Mouse (Mus musculus): ENCODE results near the gene Cpne1. TPM values are rescaled to one million over a fixed set of nuclear protein-coding genes. Genes with fewer than 3 reads are reported as not detected.

Gene Cpne1
- 42.7 and 49.2 TPM in 2 replicates for polyA plus RNA-seq (2012)

DNA sequence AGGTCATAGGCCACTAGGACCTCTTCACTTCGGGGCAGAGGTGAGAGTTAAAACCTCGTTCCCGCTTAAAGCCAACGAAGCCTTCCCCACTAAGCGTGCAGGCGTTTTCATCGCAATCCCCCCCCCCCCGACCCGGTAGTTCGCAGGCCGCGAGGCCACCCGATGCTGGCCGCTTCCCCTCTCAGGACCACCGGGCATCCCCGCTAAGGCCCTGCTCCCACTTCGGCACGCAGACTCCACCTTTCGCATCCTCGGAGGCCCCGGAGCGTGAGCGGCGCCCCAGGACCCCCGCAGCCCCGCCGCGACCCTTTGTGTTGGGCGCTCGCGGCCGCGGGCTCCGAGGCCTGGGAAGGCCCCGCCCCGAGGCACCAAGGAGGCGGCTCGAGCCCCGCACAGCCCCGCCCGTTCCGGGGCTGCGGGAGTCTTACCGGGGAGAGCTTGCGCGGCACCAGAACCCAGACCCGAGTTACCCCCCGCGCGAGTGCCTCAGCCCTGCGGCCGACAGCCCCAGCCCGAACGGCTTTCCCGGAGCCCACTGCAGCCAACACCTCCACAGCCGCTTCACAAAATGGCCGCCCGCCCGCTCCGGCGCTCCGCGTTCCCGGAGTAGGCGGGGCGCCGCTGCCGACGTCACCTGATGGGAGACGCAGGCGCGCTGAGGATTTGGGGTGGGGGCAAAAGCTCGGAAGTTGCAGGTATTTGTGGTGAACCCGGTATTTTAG, at the start of gene Cpne1, which contains the start of gene Rbm12:
Gene Cpne1 (minus strand): TSS at position 608 of the 722 bp plus-strand sequence.
Gene Rbm12 (minus strand): TSS at position 621 of the 722 bp plus-strand sequence.
- no peak for TF ChIP-seq GATA1 (IDR thresholded peaks at IDR 0.05; ENCODE audit: low read length)

DNA sequence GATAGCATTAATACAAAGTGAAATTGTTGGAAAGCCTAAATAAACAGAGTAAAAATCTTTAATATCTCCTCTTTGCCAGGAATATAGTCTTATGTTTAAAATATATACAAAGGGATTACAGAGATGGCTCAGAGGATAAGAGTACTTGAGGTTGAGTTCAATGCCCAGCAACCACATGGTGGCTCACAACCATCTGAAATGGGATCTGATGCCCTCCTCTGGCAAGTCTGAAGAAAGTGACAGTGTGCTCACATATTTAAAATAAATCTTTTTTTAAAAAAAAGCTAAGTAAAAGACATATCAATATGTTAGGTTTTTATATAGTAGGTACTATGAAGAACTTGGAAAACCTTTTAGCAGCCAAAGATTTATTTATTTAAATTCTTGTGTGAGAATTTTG, 39.8 kb upstream of the Cpne1 start:
- no peak for TF ChIP-seq GATA1 (IDR thresholded peaks at IDR 0.05; ENCODE audit: low read length)

DNA sequence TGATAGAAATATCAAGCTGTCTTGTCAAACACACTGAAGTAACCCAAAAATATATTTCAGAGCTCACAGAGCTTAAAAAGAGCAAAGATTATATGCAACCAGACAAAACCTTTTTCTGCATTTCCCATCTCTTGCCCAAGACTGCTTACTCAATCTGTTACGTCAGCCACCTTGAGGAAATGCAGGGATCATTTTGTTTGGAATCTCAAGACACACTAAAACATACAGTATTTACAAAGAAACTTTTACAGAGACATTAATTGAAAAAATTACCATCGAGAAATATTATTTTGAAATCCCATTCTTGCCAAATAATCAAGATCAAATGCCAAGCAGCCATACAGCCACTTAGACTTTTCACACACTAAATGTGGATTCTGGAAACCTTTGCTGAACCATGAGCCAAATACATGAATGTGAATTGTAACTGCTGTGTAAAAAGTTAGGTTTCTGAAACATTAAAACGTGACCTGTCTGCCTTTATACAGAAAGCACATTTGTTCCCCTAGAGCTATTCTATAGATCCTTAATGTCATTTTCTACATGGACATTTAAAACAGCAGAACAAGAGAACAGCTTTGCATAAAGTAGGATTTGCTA, 35.7 kb upstream of the Cpne1 start:
- TF ChIP-seq GATA1 (IDR thresholded peaks at IDR 0.05; ENCODE audit: low read length) = no peak

DNA sequence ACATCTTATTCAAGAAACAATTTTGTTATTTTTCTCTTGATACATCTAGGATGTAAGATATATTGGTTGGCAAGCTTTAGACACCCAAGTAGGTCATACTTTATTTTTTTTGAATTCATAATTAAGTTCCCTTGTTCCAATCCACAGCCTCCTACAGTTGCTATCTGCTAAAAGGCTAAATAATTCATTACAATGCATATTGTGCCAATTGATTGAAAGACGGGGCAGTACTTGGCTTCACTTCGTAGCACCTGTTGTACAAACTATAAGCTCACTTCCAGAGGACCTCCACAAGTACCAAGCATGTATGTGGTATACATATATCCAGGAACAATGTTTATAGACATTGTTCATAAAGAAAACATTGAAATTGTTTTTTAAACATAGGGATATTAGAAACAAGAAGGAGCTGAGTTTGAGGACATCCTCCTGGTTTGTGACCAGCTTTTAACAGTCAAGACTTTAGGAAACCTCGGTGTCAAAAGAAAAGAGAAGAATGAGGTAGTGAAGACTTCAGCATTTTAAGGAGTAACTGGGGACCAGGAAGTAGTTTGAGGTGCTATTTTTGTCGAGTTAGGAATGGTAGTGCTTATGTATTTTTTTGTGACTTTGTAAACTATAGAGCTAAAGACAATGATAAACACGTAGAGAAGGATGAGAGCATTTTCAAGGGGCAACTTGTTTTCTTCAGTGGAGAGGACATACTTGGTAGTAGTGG, 34.7 kb upstream of the Cpne1 start:
- TF ChIP-seq GATA1 (IDR thresholded peaks at IDR 0.05; ENCODE audit: low read length) = no peak

DNA sequence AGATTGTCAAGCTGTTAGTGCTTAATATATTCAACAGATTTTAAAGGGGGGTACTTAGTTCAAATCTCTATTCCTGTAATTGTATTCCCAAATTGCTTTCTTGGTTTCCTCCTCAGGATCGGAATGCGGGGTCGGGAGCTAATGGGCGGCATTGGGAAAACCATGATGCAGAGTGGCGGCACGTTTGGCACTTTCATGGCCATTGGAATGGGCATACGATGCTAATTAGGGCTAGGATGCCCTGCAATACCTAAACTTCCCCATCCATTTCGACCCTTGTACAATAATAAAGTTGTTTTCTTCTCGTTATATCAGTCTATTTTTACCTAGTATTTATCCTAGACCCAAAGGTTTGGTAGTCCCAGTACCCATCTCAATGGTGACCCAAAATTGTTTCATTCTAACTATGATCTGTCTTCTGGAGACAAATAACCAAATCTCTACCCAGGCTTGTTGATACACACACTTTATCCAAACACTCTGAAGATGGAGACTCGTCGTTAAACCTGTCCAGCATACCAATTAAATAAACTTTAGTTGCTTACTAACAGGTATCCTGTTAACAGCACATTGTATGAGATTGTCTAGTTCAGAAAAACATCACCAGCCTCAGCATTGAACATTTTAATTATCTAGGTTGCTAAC, 33.8 kb upstream of the Cpne1 start:
- no peak for TF ChIP-seq GATA1 (IDR thresholded peaks at IDR 0.05; ENCODE audit: low read length)

DNA sequence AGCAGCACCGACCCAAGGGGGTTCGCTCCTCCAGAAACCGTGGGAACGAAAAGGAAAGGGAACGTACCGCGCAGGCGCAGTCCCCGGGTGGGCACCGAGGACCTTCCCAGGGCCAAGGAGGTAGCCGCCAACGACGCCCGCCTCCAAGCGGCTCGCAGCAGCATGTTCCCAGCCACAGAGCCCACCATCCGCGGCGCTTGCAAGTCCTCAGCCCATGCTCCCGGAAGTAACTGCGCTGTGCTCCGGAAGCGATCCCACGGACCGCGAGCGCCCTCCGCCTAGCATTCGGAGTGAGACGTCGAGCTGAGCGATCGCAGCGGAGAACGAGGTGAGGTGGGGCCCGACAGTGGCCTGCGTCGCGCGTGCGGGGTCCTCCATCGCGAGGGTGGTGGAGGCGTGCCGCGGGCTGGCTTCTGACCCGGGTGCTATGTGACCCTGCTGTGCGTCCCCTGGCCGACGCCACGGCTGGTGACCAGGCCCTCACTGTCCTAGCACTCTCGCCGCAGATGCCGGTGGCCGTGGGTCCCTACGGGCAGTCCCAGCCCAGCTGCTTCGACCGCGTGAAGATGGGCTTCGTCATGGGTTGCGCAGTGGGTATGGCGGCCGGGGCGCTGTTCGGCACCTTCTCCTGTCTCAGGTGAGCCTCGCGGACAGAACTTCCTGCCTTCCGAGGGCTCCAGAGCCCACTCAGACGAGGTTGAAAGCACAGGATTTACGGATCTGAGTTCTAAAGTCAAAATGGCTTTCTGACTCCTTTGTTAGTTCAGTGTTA, 32.4 kb upstream of the Cpne1 start, which contains the start of the genes Romo1 and Nfs1:
Gene Romo1 (plus strand): TSS at position 87 of the 772 bp plus-strand sequence.
Gene Nfs1 (minus strand): TSS at position 234 of the 772 bp plus-strand sequence.
- no peak for TF ChIP-seq GATA1 (IDR thresholded peaks at IDR 0.05; ENCODE audit: low read length)

DNA sequence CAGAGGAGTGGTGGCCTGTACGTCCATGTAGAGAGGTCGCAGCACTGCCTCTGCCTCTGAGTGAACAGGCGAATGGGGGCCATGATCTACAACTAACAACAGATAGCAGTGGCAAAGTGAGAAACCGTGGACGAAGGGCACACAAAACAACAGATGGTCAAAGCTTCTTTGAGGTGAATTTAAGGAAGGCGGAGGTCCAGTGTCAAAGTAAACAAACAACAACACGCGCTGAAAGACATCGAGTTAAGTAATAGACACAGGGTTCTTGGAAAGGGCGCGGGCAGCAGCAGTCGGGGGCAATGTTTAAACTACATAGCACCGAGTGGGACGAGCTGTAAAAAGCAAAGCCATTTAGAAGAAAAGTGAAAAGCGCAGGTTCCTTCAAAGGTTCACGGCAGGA, 31.6 kb upstream of the Cpne1 start:
- TF ChIP-seq GATA1 (IDR thresholded peaks at IDR 0.05; ENCODE audit: low read length) = no peak

DNA sequence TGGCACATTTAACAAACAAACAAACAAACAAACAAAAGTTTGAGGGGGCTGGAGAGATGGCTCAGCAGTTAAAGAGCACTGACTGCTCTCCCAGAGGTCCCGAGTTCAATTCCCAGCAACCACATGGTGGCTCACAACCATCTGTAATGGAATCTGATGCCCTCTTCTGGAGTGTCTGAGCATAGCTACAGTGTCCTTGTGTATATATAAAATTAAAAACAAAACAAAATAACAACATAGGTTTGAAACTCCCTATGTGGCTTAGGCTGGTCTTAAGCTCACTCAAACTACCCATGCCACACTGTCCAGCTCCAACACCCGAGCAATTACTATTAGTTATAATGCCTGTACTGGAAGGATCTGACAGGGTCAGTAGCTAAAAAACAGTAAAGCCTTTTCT, 31.1 kb upstream of the Cpne1 start:
- no peak for TF ChIP-seq GATA1 (IDR thresholded peaks at IDR 0.05; ENCODE audit: low read length)

DNA sequence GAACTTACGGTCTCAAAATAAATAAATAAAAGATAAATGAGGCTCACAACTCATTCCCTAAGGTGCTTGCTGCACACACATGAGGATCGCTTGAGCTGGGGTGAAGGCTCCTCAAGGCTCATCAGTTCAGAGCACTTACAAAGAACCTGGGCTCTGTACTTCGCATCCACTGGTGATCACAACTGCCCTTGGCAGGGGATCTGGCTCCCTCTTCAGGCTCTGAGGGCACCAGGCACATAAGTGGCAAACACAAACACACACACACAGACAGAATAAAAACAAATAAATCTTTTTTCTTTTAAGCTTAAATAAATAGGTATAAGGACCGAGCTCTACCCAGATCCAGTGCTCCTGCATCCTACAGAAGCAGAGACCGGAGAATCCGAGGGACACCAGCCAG, 23.9 kb upstream of the Cpne1 start:
- TF ChIP-seq GATA1 (IDR thresholded peaks at IDR 0.05; ENCODE audit: low read length) = no peak

DNA sequence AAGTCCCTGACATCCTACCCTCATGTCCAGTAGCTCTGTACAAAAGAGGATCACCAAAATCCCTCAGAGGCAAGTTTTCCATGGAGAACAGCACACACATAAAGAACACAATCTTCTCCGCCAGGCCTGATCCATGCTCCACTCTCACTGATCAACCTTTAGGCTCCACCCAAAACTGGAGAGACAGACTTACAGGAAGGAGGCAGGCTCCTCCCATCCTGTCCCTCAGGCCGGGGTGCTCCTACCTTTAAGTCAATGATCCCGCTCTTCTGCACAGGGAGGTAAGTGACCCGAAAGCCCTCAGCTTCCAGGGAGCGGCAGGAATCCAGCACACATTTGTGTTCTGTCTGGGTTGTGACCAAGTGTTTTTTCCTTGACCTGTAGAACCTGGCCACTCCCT, 22.4 kb upstream of the Cpne1 start:
- no peak for TF ChIP-seq GATA1 (IDR thresholded peaks at IDR 0.05; ENCODE audit: low read length)

DNA sequence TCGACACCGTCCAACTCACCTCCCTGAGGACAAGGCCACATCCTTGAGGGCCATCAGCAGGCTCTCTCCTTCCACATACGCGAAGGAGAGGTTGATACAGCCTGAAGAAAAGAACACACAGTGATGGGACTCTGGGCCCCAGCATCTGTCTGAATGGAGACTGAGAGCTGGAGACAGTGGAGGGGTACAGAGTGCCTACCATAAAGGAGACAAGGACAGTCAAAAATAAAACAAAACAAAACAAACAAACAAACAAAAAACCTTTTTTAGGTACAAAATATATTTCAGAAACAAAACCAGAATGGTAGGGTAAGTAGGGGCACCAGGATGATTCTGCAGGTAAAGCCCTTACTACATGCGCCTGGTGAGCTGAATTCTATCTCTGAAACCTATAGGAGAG, 15.2 kb upstream of the Cpne1 start, which contains the start of gene Gm28036:
Gene Gm28036 (minus strand): TSS at position 101 of the 400 bp plus-strand sequence.
- TF ChIP-seq GATA1 (IDR thresholded peaks at IDR 0.05; ENCODE audit: low read length) = no peak

DNA sequence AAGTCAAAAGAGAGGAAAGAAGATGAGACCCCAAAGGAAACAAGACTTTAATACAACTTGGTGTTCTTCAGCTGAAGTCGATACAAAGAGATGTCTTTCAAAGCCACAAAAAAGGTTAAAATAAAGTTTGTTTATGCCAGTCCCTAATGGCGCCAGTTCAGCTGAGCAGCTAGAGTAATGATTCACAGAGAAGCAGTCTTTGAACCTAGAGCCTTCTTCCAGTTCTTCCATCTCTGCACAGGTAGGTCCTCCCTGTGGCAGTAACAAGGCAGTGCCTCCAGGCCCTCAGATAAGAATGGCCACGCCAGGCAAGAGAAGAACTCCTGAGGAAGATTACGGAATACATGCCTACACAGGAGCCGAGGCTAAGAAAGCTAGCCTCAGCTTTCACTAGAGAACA, 12.0 kb upstream of the Cpne1 start:
- TF ChIP-seq GATA1 (IDR thresholded peaks at IDR 0.05; ENCODE audit: low read length) = no peak

DNA sequence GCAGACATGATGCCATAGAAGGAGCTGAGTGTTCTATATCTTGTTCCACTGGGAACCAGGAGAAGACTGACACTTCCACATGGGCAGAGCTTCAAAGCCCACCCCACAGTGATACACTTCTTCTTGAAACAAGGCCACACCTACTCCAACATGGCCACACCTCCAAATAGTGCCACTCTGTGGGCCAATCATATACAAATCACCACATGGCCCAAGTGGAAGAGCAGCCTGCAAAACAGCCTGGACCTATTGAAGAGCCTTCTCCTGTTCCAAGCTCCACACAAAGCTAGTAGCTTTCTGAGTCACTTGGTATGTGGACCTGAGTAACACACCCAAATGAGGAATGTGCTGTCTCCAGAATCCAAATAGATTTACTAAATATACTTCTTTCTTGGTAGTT, 7.8 kb upstream of the Cpne1 start:
- TF ChIP-seq GATA1 (IDR thresholded peaks at IDR 0.05; ENCODE audit: low read length) = no peak

DNA sequence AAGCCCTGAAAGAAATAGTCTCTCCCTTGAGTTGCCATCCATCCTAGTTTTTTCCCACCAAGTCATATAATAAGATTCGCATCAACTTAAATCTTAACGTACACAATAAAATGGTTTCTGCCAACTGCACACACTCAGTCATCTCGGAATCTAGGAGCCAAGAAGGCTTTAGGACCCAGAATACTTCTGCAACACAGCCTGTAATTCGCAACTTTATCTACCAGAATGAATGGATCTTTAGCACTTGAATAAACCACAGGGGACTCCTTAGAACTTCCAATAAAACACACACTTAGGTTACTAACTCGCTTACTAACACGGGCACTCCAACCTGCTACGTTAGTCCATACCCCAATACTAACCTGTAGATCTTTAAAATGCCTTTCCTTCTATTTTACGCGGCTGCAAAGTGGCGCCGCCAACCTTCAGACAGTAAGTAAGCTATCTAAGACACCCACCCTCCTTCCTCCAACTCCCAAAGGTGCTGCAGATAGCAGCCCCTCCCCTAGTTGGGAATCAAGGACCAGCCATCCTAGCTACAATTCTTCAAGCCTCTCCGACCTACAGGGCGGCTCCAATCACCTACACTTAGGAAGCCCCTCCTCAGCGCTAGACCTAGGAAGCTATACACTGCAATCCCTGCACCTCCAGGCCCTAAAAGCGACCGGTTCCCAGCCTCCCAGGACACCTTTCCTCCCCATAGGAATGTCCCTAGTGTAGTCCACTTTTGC, 973 bp downstream of the Cpne1 start:
- TF ChIP-seq GATA1 (IDR thresholded peaks at IDR 0.05; ENCODE audit: low read length) = no peak

All from G1E-ER4 (cell line).